Mouse (Mus musculus) liver, postnatal 0 days (tissue): ENCODE results near the gene Clrn1. TPM values are rescaled to one million over a fixed set of nuclear protein-coding genes. Genes with fewer than 3 reads are reported as not detected.
"Not testable (repeated sequence)": the region's sequence is repeated elsewhere in the genome, so short reads cannot be mapped to it uniquely, and the experiment has no call there.

Source experiments
- ATAC-seq: fragments of 200-750 bp; cut with Nextera tagmentation; 2 replicates; pipeline ENCODE4 v1.8.0; 2017; ENCODE audit warnings: mild to moderate bottlenecking, moderate library complexity
- DNase-seq: peaks from one replicate; pipeline ENCODE4 v3.0.0-alpha.2; 2016
- H3K27ac ChIP-seq: fragments of 300-500 bp; sonication (generic); 2 replicates; pipeline ENCODE4 v1.5.1; 2014; ENCODE audit warnings: antibody characterized with exemption, moderate library complexity, mild to moderate bottlenecking, low read depth
- H3K27me3 ChIP-seq: fragments of 300-500 bp; sonication (generic); 2 replicates; pipeline ENCODE4 v1.6.1; 2014; ENCODE audit warnings: low read length, control low read depth, mixed read lengths; ENCODE audit not compliant: insufficient read depth
- H3K36me3 ChIP-seq: fragments of 300-500 bp; sonication (generic); replicated peaks from 2 replicates; pipeline ENCODE4 v1.6.1; 2014; ENCODE audit warnings: mild to moderate bottlenecking, control low read depth, low read length, moderate library complexity, mixed read lengths; ENCODE audit not compliant: insufficient read depth
- H3K4me1 ChIP-seq: fragments of 300-500 bp; sonication (generic); 2 replicates; pipeline ENCODE4 v1.6.1; 2014; ENCODE audit warnings: antibody characterized with exemption, mild to moderate bottlenecking, control low read depth; ENCODE audit not compliant: insufficient read depth
- H3K4me2 ChIP-seq: fragments of 300-500 bp; sonication (generic); 2 replicates; pipeline ENCODE4 v1.6.1; 2014; ENCODE audit warnings: low read depth, mild to moderate bottlenecking, low read length, moderate library complexity, mixed read lengths
- H3K4me3 ChIP-seq: fragments of 300-500 bp; sonication (generic); 2 replicates; pipeline ENCODE4 v1.5.1; 2014; ENCODE audit warnings: low read depth, low read length
- H3K9ac ChIP-seq: fragments of 300-500 bp; sonication (generic); replicated peaks from 2 replicates; pipeline ENCODE4 v1.6.1; 2014; ENCODE audit warnings: mild to moderate bottlenecking, moderate library complexity
- H3K9me3 ChIP-seq: fragments of 300-500 bp; sonication (generic); 2 replicates; pipeline ENCODE4 v1.6.1; 2016; ENCODE audit warnings: mild to moderate bottlenecking, control low read depth, low read length, mixed read lengths
- CTCF ChIP-seq: sonication (generic); IDR thresholded peaks from 2 replicates; pipeline ENCODE4 v1.5.1; 2016; ENCODE audit warnings: antibody characterized with exemption, low read depth
- EP300 ChIP-seq: IDR thresholded peaks from 2 replicates; pipeline ENCODE4 v1.6.1; 2016; ENCODE audit warnings: antibody characterized with exemption, low read depth, mild to moderate bottlenecking
- WGBS: fragments of 180-500 bp; shearing (Covaris S2); extraction: QIAGEN DNeasy Blood & Tissue Kit; methylation state at CpG from one replicate; pipeline ENCODE4 v1.1.7; 2014; ENCODE audit not compliant: insufficient replicate concordance; 5-methylcytosine and 5-hydroxymethylcytosine counted together
- polyA plus RNA-seq: library from polyadenylated mRNA; unstranded; fragments of >200 nt; fragmentation: Nextera tagmentation; extraction: Ambion mirVana; gene quantifications from 2 replicates; pipeline ENCODE4 v1.2.1, GENCODE M21; 2015

Clrn1 gene
- polyA plus RNA-seq, 1 experiment from 2014 or later = not detected

GRCm38 (mm10) chr3:58883511-58883907, 1.6 kb downstream of the Clrn1 start:
- no peak overlapping the region for H3K27ac ChIP-seq
- H3K9me3 ChIP-seq = no peaks in the 10 kb centered on the region
- no peak for DNase-seq
- no peak for TF ChIP-seq EP300
- no peak for TF ChIP-seq CTCF
- no peak overlapping the region for H3K4me3 ChIP-seq
- no peak overlapping the region for H3K9ac ChIP-seq
- H3K4me2 ChIP-seq = no peak overlapping the region
- no peaks in the 10 kb centered on the region for H3K4me1 ChIP-seq
- ATAC-seq = no peak
- H3K36me3 ChIP-seq = no peaks in the 10 kb centered on the region
- no peaks in the 10 kb centered on the region for H3K27me3 ChIP-seq

GRCm38 (mm10) chr3:58882878-58883510, 2.1 kb downstream of the Clrn1 start:
- Histone ChIP-seq H3K4me3 (no peak overlapping the region), H3K27ac (no peak overlapping the region), H3K36me3 (no peaks in the 10 kb centered on the region), H3K4me2 (no peak overlapping the region), H3K9me3 (no peaks in the 10 kb centered on the region), H3K9ac (no peak overlapping the region), H3K4me1 (no peaks in the 10 kb centered on the region), H3K27me3 (no peaks in the 10 kb centered on the region)
- no peak for TF ChIP-seq CTCF
- 13% methylated on average over 8 of the region's 8 CpGs for whole genome bisulfite sequencing
- no peak for DNase-seq
- no peak for ATAC-seq

- ATAC-seq (no peak), DNase-seq (no peak)
- H3K27ac ChIP-seq = no peak overlapping the region
- no peaks in the 10 kb centered on the region for H3K27me3 ChIP-seq
- no peak for TF ChIP-seq CTCF
- no peak for TF ChIP-seq EP300
- H3K4me2 ChIP-seq = no peak overlapping the region
- H3K9me3 ChIP-seq = no peaks in the 10 kb centered on the region
- no peak overlapping the region for H3K9ac ChIP-seq
- H3K36me3 ChIP-seq = no peaks in the 10 kb centered on the region
- 72% methylated on average over 1 of the region's 1 CpGs for WGBS
- no peak overlapping the region for H3K4me3 ChIP-seq
- H3K4me1 ChIP-seq = no peaks in the 10 kb centered on the region
Measured at GRCm38 (mm10) chr3:58881016-58881415, 4.1 kb downstream of the Clrn1 start.

GRCm38 (mm10) chr3:58880181-58880580, 5.0 kb downstream of the Clrn1 start:
- Histone ChIP-seq H3K4me1 (no peaks in the 10 kb centered on the region), H3K36me3 (no peaks in the 10 kb centered on the region), H3K27ac (no peak overlapping the region), H3K4me2 (no peak overlapping the region), H3K9me3 (no peaks in the 10 kb centered on the region), H3K27me3 (no peaks in the 10 kb centered on the region), H3K4me3 (no peak overlapping the region), H3K9ac (no peak overlapping the region)
- whole genome bisulfite sequencing = 58% methylated on average over 2 of the region's 2 CpGs
- DNase-seq (no peak), ATAC-seq (no peak)
- TF ChIP-seq EP300 (no peak), CTCF (no peak)

- not testable (repeated sequence) for DNase-seq, H3K9me3 ChIP-seq, H3K4me3 ChIP-seq, H3K4me2 ChIP-seq, ATAC-seq, H3K27me3 ChIP-seq, H3K27ac ChIP-seq, H3K9ac ChIP-seq, H3K4me1 ChIP-seq, H3K36me3 ChIP-seq
- 60% methylated on average over 2 of the region's 2 CpGs for WGBS
Measured at GRCm38 (mm10) chr3:58871882-58872281, 13.3 kb downstream of the Clrn1 start.

GRCm38 (mm10) chr3:58865690-58866089, 19.4 kb downstream of the Clrn1 start:
- DNase-seq (no peak), ATAC-seq (no peak)

GRCm38 (mm10) chr3:58862976-58863375, 22.2 kb downstream of the Clrn1 start:
- TF ChIP-seq EP300 = no peak
- no peak for TF ChIP-seq CTCF
- no peak overlapping the region for H3K27ac ChIP-seq
- H3K9me3 ChIP-seq = no peaks in the 10 kb centered on the region
- no peak overlapping the region for H3K4me2 ChIP-seq
- no peak overlapping the region for H3K4me3 ChIP-seq
- H3K4me1 ChIP-seq = no peaks in the 10 kb centered on the region
- no peak overlapping the region for H3K9ac ChIP-seq
- 70% methylated on average over 2 of the region's 2 CpGs for WGBS
- H3K36me3 ChIP-seq = no peaks in the 10 kb centered on the region
- H3K27me3 ChIP-seq = no peaks in the 10 kb centered on the region
- DNase-seq (no peak), ATAC-seq (no peak)

More at GRCm38 (mm10) chr3:58865690-58866089, 19.4 kb downstream of the Clrn1 start:
- H3K9ac ChIP-seq = no peak overlapping the region
- H3K4me1 ChIP-seq = no peaks in the 10 kb centered on the region
- TF ChIP-seq EP300 (no peak), CTCF (no peak)
- no peaks in the 10 kb centered on the region for H3K36me3 ChIP-seq
- no peaks in the 10 kb centered on the region for H3K9me3 ChIP-seq
- no peak overlapping the region for H3K4me2 ChIP-seq
- 63% methylated on average over 7 of the region's 7 CpGs for WGBS
- H3K27me3 ChIP-seq = no peaks in the 10 kb centered on the region
- no peak overlapping the region for H3K4me3 ChIP-seq
- no peak overlapping the region for H3K27ac ChIP-seq
